Mouse (Mus musculus) hindbrain, postnatal 0 days (tissue): ENCODE data around the gene Igsf3. TPM values are rescaled to one million over a fixed set of nuclear protein-coding genes. Genes with fewer than 3 reads are reported as not detected.

Experiments used
- ATAC-seq: fragments of 200-750 bp; cut with Nextera tagmentation; 2 replicates; pipeline ENCODE4 v1.8.0; 2017; ENCODE audit warnings: mild to moderate bottlenecking, moderate TSS enrichment, moderate library complexity
- DNase-seq: peaks from one replicate; pipeline ENCODE4 v3.0.0-alpha.2; 2015; ENCODE audit warnings: low spot score
- H3K27ac ChIP-seq: fragments of 300-500 bp; sonication (generic); 2 replicates; pipeline ENCODE4 v1.5.1; 2014; ENCODE audit warnings: mild to moderate bottlenecking
- H3K27me3 ChIP-seq: fragments of 300-500 bp; sonication (generic); 2 replicates; pipeline ENCODE4 v1.6.1; 2014; ENCODE audit warnings: low read length, mixed read lengths; ENCODE audit not compliant: insufficient read depth
- H3K36me3 ChIP-seq: fragments of 300-500 bp; sonication (generic); 2 replicates; pipeline ENCODE4 v1.6.1; 2014; ENCODE audit warnings: low read length, mixed read lengths; ENCODE audit not compliant: insufficient read depth
- H3K4me1 ChIP-seq: fragments of 300-500 bp; sonication (generic); 2 replicates; pipeline ENCODE4 v1.6.1; 2014; ENCODE audit warnings: antibody characterized with exemption, low read length, mixed read lengths; ENCODE audit not compliant: insufficient read depth
- H3K4me2 ChIP-seq: fragments of 300-500 bp; sonication (generic); 2 replicates; pipeline ENCODE4 v1.6.1; 2014; ENCODE audit warnings: low read depth, mild to moderate bottlenecking, low read length, moderate library complexity, mixed read lengths
- H3K4me3 ChIP-seq: fragments of 300-500 bp; sonication (generic); 2 replicates; pipeline ENCODE4 v1.5.1; 2014; ENCODE audit warnings: low read length
- H3K9ac ChIP-seq: fragments of 300-500 bp; sonication (generic); replicated peaks from 2 replicates; pipeline ENCODE4 v1.6.1; 2014; ENCODE audit warnings: mild to moderate bottlenecking, low read length, moderate library complexity, mixed read lengths
- H3K9me3 ChIP-seq: fragments of 300-500 bp; sonication (generic); 2 replicates; pipeline ENCODE4 v1.6.1; 2016; ENCODE audit warnings: low read length, mixed read lengths
- CTCF ChIP-seq: IDR thresholded peaks from 2 replicates; pipeline ENCODE4 v1.5.1; 2016; ENCODE audit warnings: antibody characterized with exemption, control low read depth, low read depth
- WGBS: fragments of 180-500 bp; shearing (Covaris S2); extraction: QIAGEN DNeasy Blood & Tissue Kit; methylation state at CpG from one replicate; pipeline ENCODE4 v1.1.7; 2014; 5-methylcytosine and 5-hydroxymethylcytosine counted together
- polyA plus RNA-seq: library from polyadenylated mRNA; unstranded; fragments of >200 nt; fragmentation: Nextera tagmentation; extraction: Ambion mirVana; gene quantifications from 2 replicates; pipeline ENCODE4 v1.2.1, GENCODE M21; 2015
- total RNA-seq: library from RNA; depleted of rRNA; stranded (reverse); fragments of >200 nt; gene quantifications from 2 replicates; pipeline ENCODE4 v1.2.3, GENCODE M21; 2014

Igsf3 gene
- total and polyA plus RNA-seq, 2 experiments from 2014 or later, result 65.7 to 76.3 TPM

- H3K4me1 ChIP-seq, result no peaks in the 10 kb centered on the region
- 84% methylated on average over 8 of the region's 8 CpGs for WGBS
- H3K36me3 ChIP-seq, result peaks cover 23% of the 10 kb centered on the region; the same call in 1 of the 2 replicates
- H3K4me3 ChIP-seq, result no peak overlapping the region
- DNase-seq (no peak), ATAC-seq (no peak)
- no peak overlapping the region for H3K9ac ChIP-seq
- no peaks in the 10 kb centered on the region for H3K27me3 ChIP-seq
- no peak for TF ChIP-seq CTCF
- H3K9me3 ChIP-seq, result no peaks in the 10 kb centered on the region
- H3K27ac ChIP-seq, result no peak overlapping the region
- H3K4me2 ChIP-seq, result no peak overlapping the region
These were observed 58.8 kb downstream of the Igsf3 start for GRCm38 (mm10) chr3:101435672-101436071.

- Histone ChIP-seq H3K27me3 (no peaks in the 10 kb centered on the region), H3K4me3 (no peak overlapping the region), H3K4me1 (no peaks in the 10 kb centered on the region), H3K4me2 (no peak overlapping the region), H3K9ac (no peak overlapping the region), H3K36me3 (peaks cover 25% of the 10 kb centered on the region; the same call in 1 of the 2 replicates), H3K9me3 (no peaks in the 10 kb centered on the region), H3K27ac (no peak overlapping the region)
- WGBS, result 86% methylated on average over 4 of the region's 4 CpGs
- DNase-seq, result no peak
- no peak for ATAC-seq
- TF ChIP-seq CTCF, result no peak
These were observed 59.6 kb downstream of the Igsf3 start for GRCm38 (mm10) chr3:101436469-101436868.

GRCm38 (mm10) chr3:101437021-101437563 is 60.2 kb downstream of the Igsf3 start:
- 76% methylated on average over 12 of the region's 12 CpGs for WGBS

GRCm38 (mm10) chr3:101443265-101443881 is 66.5 kb downstream of the Igsf3 start:
- peak; percentile 71 for DNase-seq
- peak; percentile 69 for TF ChIP-seq CTCF
- Histone ChIP-seq H3K27ac (0 out of 2 replicates have a peak overlapping the region, but pooled peaks have one; percentile 20), H3K9me3 (no peaks in the 10 kb centered on the region), H3K4me1 (no peaks in the 10 kb centered on the region), H3K9ac (no peak overlapping the region), H3K36me3 (peaks cover 15% of the 10 kb centered on the region; the same call in 1 of the 2 replicates), H3K4me2 (no peak overlapping the region), H3K4me3 (no peak overlapping the region), H3K27me3 (no peaks in the 10 kb centered on the region)
- 64% methylated on average over 11 of the region's 11 CpGs for WGBS
- ATAC-seq, result peak; percentile 66

More at GRCm38 (mm10) chr3:101437021-101437563, 60.2 kb downstream of the Igsf3 start:
- ATAC-seq, result no peak
- DNase-seq, result no peak
- H3K27me3 ChIP-seq, result no peaks in the 10 kb centered on the region
- peaks cover 27% of the 10 kb centered on the region; the same call in 1 of the 2 replicates for H3K36me3 ChIP-seq
- H3K9me3 ChIP-seq, result no peaks in the 10 kb centered on the region
- no peaks in the 10 kb centered on the region for H3K4me1 ChIP-seq
- H3K27ac ChIP-seq, result no peak overlapping the region
- no peak for TF ChIP-seq CTCF
- no peak overlapping the region for H3K4me3 ChIP-seq
- H3K4me2 ChIP-seq, result no peak overlapping the region
- no peak overlapping the region for H3K9ac ChIP-seq

DNA sequence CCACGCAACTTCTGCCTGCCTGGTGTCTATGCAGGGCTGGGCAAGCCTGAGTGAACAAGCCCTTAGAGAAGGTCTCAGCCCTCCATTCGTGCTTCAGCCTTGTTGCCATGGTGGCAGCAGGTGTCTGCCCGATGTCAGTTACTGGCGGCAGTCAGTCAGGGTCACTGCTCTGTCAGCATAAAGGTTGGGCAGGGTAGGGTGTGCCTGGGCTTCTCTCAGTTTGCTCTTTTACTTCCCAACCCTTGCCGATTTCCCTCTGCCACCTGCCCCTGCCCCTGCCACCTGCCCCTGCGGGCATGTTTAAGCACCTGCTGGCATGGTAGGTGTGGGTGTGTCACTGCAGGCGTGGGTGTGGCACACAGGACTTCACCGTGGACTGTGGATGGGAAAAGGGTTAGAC is 67.6 kb downstream of the Igsf3 start:
- no peak overlapping the region for H3K4me2 ChIP-seq
- H3K36me3 ChIP-seq, result peaks cover 15% of the 10 kb centered on the region; the same call in 1 of the 2 replicates
- no peaks in the 10 kb centered on the region for H3K9me3 ChIP-seq
- no peak overlapping the region for H3K27ac ChIP-seq
- no peak for DNase-seq
- 66% methylated on average over 8 of the region's 8 CpGs for WGBS
- no peak for TF ChIP-seq CTCF
- no peaks in the 10 kb centered on the region for H3K27me3 ChIP-seq
- no peak overlapping the region for H3K4me3 ChIP-seq
- no peak overlapping the region for H3K9ac ChIP-seq
- no peaks in the 10 kb centered on the region for H3K4me1 ChIP-seq
- no peak for ATAC-seq

DNA sequence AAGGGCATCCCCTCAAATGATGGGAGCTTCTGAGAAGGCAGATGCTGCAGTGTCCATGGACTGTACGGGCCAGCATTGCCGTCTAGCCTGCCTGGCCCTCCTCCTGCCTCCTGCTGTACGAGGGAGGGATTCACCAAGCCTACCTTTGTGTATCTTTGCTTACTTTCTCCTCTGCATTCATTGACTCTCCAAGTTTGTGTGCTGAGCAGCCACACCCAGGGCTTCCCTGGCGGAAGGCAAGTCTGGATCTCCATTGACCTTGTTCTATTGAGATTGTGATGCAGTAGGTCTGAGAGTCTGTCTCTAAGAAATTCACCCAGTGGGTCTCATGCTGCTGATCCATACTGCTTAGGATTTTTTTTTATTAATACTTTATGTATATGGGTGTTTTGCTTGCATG is 70.4 kb downstream of the Igsf3 start:
- Histone ChIP-seq H3K27ac (no peak overlapping the region), H3K4me3 (no peak overlapping the region), H3K9ac (no peak overlapping the region), H3K4me1 (no peaks in the 10 kb centered on the region), H3K9me3 (no peaks in the 10 kb centered on the region), H3K27me3 (no peaks in the 10 kb centered on the region), H3K36me3 (no peaks in the 10 kb centered on the region), H3K4me2 (no peak overlapping the region)
- ATAC-seq (no peak), DNase-seq (no peak)
- 78% methylated on average over 4 of the region's 4 CpGs for WGBS
- TF ChIP-seq CTCF, result no peak

GRCm38 (mm10) chr3:101448765-101449164 is 71.9 kb downstream of the Igsf3 start:
- peaks cover 5% of the 10 kb centered on the region; the same call in 1 of the 2 replicates for H3K36me3 ChIP-seq
- no peaks in the 10 kb centered on the region for H3K27me3 ChIP-seq
- no peaks in the 10 kb centered on the region for H3K9me3 ChIP-seq
- H3K4me1 ChIP-seq, result no peaks in the 10 kb centered on the region
- ATAC-seq, result peak; percentile 52
- no peak overlapping the region; the same call in 1 of the 2 replicates for H3K27ac ChIP-seq
- H3K4me3 ChIP-seq, result no peak overlapping the region
- H3K9ac ChIP-seq, result no peak overlapping the region
- 55% methylated on average over 3 of the region's 3 CpGs for WGBS
- no peak for TF ChIP-seq CTCF
- H3K4me2 ChIP-seq, result no peak overlapping the region
- DNase-seq, result no peak
